Mouse (Mus musculus) heart, embryonic 13.5 days (tissue): ENCODE results near the gene D10Wsu102e. TPM values are rescaled to one million over a fixed set of nuclear protein-coding genes. Genes with fewer than 3 reads are reported as not detected.

ENCODE experiments used
- ATAC-seq: fragments of 200-750 bp; cut with Nextera tagmentation; 2 replicates; pipeline ENCODE4 v1.8.0; 2017; ENCODE audit warnings: moderate TSS enrichment; ENCODE audit not compliant: insufficient number of reproducible peaks, low FRiP score, low TSS enrichment; ENCODE audit errors: extremely low read depth
- H3K27ac ChIP-seq: fragments of 300-500 bp; sonication (generic); replicated peaks from 2 replicates; pipeline ENCODE4 v1.5.1; 2015; ENCODE audit warnings: moderate library complexity, mild to moderate bottlenecking, inconsistent platforms
- H3K27me3 ChIP-seq: fragments of 300-500 bp; sonication (generic); replicated peaks from 2 replicates; pipeline ENCODE4 v1.6.1; 2015; ENCODE audit warnings: mild to moderate bottlenecking, inconsistent platforms
- H3K36me3 ChIP-seq: fragments of 300-500 bp; sonication (generic); 2 replicates; pipeline ENCODE4 v1.6.1; 2015; ENCODE audit warnings: mild to moderate bottlenecking, inconsistent platforms
- H3K4me1 ChIP-seq: fragments of 300-500 bp; sonication (generic); 2 replicates; pipeline ENCODE4 v1.6.1; 2015; ENCODE audit warnings: inconsistent platforms
- H3K4me2 ChIP-seq: fragments of 300-500 bp; sonication (generic); 2 replicates; pipeline ENCODE4 v1.6.1; 2015; ENCODE audit warnings: inconsistent platforms, mild to moderate bottlenecking, moderate library complexity
- H3K4me3 ChIP-seq: fragments of 300-500 bp; sonication (generic); 2 replicates; pipeline ENCODE4 v1.5.1; 2015; ENCODE audit warnings: moderate library complexity, mild to moderate bottlenecking, inconsistent platforms
- H3K9ac ChIP-seq: fragments of 300-500 bp; sonication (generic); 2 replicates; pipeline ENCODE4 v1.6.1; 2015; ENCODE audit warnings: inconsistent platforms, mild to moderate bottlenecking, moderate library complexity
- H3K9me3 ChIP-seq: fragments of 300-500 bp; sonication (generic); 2 replicates; pipeline ENCODE4 v1.6.1; 2016; ENCODE audit warnings: inconsistent platforms
- WGBS: fragments of 180-500 bp; shearing (Covaris S2); methylation state at CpG from one replicate; pipeline ENCODE4 v1.1.7; 2015; ENCODE audit warnings: mixed read lengths; 5-methylcytosine and 5-hydroxymethylcytosine counted together
- polyA plus RNA-seq: library from polyadenylated mRNA; unstranded; fragments of >200 nt; fragmentation: Nextera tagmentation; extraction: Ambion mirVana; gene quantifications from 2 replicates; pipeline ENCODE4 v1.2.1, GENCODE M21; 2015

Gene D10Wsu102e
- polyA plus RNA-seq, 1 experiment from 2014 or later: 0.40 TPM

DNA sequence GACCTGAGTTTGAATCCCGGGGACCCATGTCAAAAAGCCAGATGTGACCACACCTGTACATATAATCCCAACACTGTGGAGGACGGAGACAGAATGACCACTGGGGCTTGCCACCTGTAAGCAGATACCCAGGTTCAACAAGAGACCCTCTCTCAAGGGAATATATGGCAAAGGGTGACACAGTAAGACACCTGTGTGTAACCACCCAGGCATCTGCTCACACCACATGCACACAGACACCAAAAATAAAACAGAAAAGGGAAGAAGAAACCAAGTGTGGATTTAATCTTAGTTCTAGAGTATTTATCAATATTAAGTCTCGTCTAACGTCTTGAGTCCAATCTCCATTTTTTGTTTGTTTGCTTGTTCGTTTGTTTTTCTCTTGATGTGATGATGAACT lies 28.2 kb upstream of the D10Wsu102e start:
- no peak overlapping the region for H3K4me2 ChIP-seq
- WGBS: 82% methylated on average over 5 of the region's 5 CpGs
- H3K27me3 ChIP-seq: peaks cover 40% of the 10 kb centered on the region
- H3K36me3 ChIP-seq: no peaks in the 10 kb centered on the region
- H3K27ac ChIP-seq: no peak overlapping the region
- H3K9me3 ChIP-seq: no peaks in the 10 kb centered on the region
- ATAC-seq: no peak
- no peak overlapping the region for H3K4me3 ChIP-seq
- peaks cover under 1% of the 10 kb centered on the region; the same call in 1 of the 2 replicates for H3K4me1 ChIP-seq
- no peak overlapping the region for H3K9ac ChIP-seq

GRCm38 (mm10) chr10:83332581-83332980 lies 27.4 kb upstream of the D10Wsu102e start:
- Histone ChIP-seq H3K36me3 (no peaks in the 10 kb centered on the region), H3K4me1 (peaks cover 4% of the 10 kb centered on the region), H3K27ac (no peak overlapping the region), H3K27me3 (peaks cover 47% of the 10 kb centered on the region), H3K4me2 (no peak overlapping the region), H3K9ac (no peak overlapping the region), H3K4me3 (no peak overlapping the region), H3K9me3 (no peaks in the 10 kb centered on the region)
- ATAC-seq: no peak
- WGBS: 78% methylated on average over 11 of the region's 11 CpGs

DNA sequence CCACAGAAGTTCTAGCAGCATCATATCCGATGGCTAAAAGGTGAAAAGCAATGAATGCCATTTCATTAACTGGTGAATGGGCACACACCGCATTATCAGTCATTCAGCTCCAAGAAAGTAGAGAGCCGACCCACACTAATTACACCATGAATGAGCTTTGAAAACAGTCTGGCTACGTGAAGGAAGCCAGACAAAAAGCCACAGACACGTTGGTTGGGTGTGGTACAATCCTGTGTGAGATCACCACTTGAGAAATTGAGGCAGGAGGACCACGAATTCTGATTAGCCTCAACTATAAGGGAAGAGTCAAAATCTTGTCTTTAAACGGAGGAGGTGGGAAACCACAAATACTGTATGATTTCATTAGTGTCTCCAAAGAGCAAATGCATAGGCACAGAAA lies 23.7 kb upstream of the D10Wsu102e start:
- WGBS: 37% methylated on average over 7 of the region's 7 CpGs
- ATAC-seq: no peak
- Histone ChIP-seq H3K4me2 (no peak overlapping the region), H3K36me3 (no peaks in the 10 kb centered on the region), H3K27me3 (peaks cover 79% of the 10 kb centered on the region), H3K9me3 (no peaks in the 10 kb centered on the region), H3K27ac (no peak overlapping the region), H3K4me1 (peaks cover 7% of the 10 kb centered on the region), H3K4me3 (no peak overlapping the region), H3K9ac (no peak overlapping the region)

GRCm38 (mm10) chr10:83337159-83337951 lies 22.7 kb upstream of the D10Wsu102e start, which contains the start of gene Slc41a2:
TSS of gene Slc41a2 (minus strand) at chr10:83337882.
- peaks cover 85% of the 10 kb centered on the region for H3K27me3 ChIP-seq
- peak within 1 kb of the TSS; percentile 77 for H3K4me2 ChIP-seq
- peak within 1 kb of the TSS; percentile 76 for H3K9ac ChIP-seq
- H3K4me1 ChIP-seq: peaks cover 7% of the 10 kb centered on the region
- no peak within 1 kb of the TSS for H3K27ac ChIP-seq
- 1% methylated on average over 102 of the region's 102 CpGs for WGBS
- H3K9me3 ChIP-seq: no peaks in the 10 kb centered on the region
- H3K36me3 ChIP-seq: no peaks in the 10 kb centered on the region
- H3K4me3 ChIP-seq: peak within 1 kb of the TSS; percentile 69
- peak; percentile 19; the same call in 1 of the 2 replicates for ATAC-seq

DNA sequence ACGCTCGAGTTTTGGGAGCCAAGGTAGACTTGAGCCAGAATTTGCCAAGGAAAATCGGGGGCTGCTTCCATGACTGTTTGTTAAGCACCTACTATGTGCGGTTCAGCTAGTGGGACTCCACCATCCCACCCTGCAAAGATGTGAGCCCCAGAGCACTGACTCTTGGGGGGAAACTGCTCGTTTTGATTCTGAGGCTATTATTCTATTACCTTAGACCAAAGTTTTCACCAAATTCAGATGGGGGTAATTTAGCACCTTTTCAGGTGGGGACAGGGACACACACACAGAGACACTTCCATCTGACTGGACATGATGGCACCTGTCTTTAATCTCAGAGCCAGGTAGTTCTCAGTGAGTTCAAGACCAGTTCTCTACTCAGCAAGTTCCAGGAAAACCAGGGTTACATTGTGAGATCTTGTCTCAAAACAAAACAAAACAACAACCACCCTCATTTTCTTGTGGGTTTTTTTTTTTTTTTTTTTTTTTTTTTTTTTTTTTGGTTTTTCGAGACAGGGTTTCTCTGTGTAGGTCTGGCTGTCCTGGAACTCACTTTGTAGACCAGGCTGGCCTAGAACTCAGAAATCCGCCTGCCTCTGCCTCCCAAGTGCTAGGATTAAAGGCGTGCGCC lies 21.9 kb upstream of the D10Wsu102e start:
- Histone ChIP-seq H3K4me3 (peak overlapping the region; percentile 69), H3K36me3 (no peaks in the 10 kb centered on the region), H3K4me1 (peaks cover 7% of the 10 kb centered on the region), H3K9ac (peak overlapping the region; percentile 76), H3K27ac (no peak overlapping the region), H3K27me3 (peaks cover 86% of the 10 kb centered on the region), H3K4me2 (peak overlapping the region; percentile 77), H3K9me3 (no peaks in the 10 kb centered on the region)
- 28% methylated on average over 6 of the region's 9 CpGs for WGBS
- ATAC-seq: no peak

- Histone ChIP-seq H3K36me3 (no peaks in the 10 kb centered on the region), H3K4me1 (peaks cover 7% of the 10 kb centered on the region), H3K4me2 (no peak overlapping the region), H3K9me3 (no peaks in the 10 kb centered on the region), H3K27me3 (peaks cover 58% of the 10 kb centered on the region), H3K27ac (no peak overlapping the region), H3K9ac (no peak overlapping the region), H3K4me3 (no peak overlapping the region)
- 35% methylated on average over 2 of the region's 2 CpGs for WGBS
- ATAC-seq: no peak
Measured at GRCm38 (mm10) chr10:83341226-83341625, 18.8 kb upstream of the D10Wsu102e start.

DNA sequence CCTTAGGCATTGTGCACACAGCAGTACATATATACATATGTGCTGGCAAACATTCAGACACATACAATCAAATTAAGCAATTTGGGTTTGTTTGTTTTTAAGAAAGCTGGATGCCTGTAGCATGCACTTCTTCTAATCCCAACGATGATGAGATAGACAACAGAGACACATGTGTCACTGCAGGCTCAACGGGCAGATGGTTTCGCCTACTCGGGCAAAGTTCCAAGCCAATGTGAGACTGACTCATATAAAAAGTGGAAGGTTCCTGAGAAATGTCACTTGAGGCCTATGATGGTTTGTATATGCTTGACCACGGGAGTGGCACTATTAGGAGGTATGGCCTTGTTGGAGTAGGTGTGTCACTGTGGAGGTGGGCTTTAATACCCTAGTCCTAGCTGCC lies 16.9 kb upstream of the D10Wsu102e start:
- no peak for ATAC-seq
- Histone ChIP-seq H3K27ac (no peak overlapping the region), H3K27me3 (peaks cover 41% of the 10 kb centered on the region), H3K9me3 (no peaks in the 10 kb centered on the region), H3K4me1 (peaks cover 9% of the 10 kb centered on the region), H3K4me2 (no peak overlapping the region), H3K4me3 (no peak overlapping the region), H3K36me3 (no peaks in the 10 kb centered on the region), H3K9ac (no peak overlapping the region)
- 77% methylated on average over 5 of the region's 5 CpGs for WGBS

DNA sequence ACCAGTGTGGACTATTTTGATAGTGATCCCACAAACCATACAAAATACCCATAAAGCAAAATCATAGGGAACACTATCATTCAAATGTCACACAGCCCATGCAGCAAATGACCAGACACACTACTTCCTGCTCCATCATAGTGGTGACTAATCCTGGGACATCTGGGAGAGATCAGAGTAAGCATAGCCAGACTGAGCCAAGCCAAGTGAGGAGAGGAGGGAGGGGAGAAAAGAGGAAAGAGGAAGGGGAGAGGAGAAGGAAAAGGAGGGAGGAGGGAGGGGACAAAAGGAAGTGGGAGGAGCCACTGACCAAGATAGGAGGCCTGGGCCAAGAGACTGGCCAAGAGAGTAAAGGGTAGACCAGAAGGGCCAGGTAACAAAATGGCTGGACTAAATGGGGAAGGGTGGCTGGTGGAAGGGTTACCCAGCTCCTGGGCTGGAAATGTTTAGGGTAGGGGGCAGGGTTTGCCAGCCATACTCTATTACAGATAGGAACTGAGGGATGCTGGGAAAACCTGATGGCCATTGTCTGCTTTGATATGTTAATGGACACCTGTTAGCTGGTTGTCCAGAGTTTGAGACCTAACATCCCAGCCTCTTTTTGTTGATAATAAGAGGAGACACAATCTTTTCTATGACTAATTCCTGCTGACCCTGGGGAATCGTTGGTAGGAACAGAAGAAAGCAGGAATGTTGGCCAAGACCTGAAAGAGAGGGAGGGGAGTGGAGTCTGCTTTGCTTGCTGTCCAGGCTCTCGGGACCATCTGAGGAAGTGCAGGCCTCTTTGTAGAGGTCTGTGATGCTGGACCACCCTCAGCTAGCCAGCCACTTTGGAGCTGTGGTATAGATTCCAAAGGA lies 16.0 kb upstream of the D10Wsu102e start:
- Histone ChIP-seq H3K36me3 (no peaks in the 10 kb centered on the region), H3K4me3 (no peak overlapping the region), H3K4me2 (no peak overlapping the region), H3K9ac (no peak overlapping the region), H3K27ac (no peak overlapping the region), H3K9me3 (no peaks in the 10 kb centered on the region), H3K4me1 (peaks cover 9% of the 10 kb centered on the region), H3K27me3 (peaks cover 36% of the 10 kb centered on the region)
- WGBS: 42% methylated on average over 2 of the region's 2 CpGs
- no peak for ATAC-seq

GRCm38 (mm10) chr10:83345693-83346358 lies 14.2 kb upstream of the D10Wsu102e start:
- Histone ChIP-seq H3K4me3 (no peak overlapping the region), H3K27me3 (peaks cover 31% of the 10 kb centered on the region; the same call in 1 of the 2 replicates), H3K27ac (no peak overlapping the region), H3K9me3 (no peaks in the 10 kb centered on the region), H3K4me2 (no peak overlapping the region), H3K4me1 (peaks cover 9% of the 10 kb centered on the region), H3K9ac (no peak overlapping the region), H3K36me3 (no peaks in the 10 kb centered on the region)
- no peak for ATAC-seq
- WGBS: 54% methylated on average over 7 of the region's 7 CpGs

GRCm38 (mm10) chr10:83346359-83346736 lies 13.7 kb upstream of the D10Wsu102e start:
- no peak overlapping the region for H3K4me3 ChIP-seq
- peaks cover 28% of the 10 kb centered on the region; the same call in 1 of the 2 replicates for H3K27me3 ChIP-seq
- no peak overlapping the region for H3K9ac ChIP-seq
- 79% methylated on average over 5 of the region's 5 CpGs for WGBS
- ATAC-seq: no peak
- no peak overlapping the region for H3K4me2 ChIP-seq
- no peaks in the 10 kb centered on the region for H3K36me3 ChIP-seq
- no peak overlapping the region for H3K27ac ChIP-seq
- H3K4me1 ChIP-seq: peaks cover 9% of the 10 kb centered on the region
- no peaks in the 10 kb centered on the region for H3K9me3 ChIP-seq
